ENCODE assay signal across 24 mouse cellular contexts in genomic region chr8:91151531-91151930, GRCm38 (mm10). TPM values are rescaled to one million over a fixed set of nuclear protein-coding genes. Genes with fewer than 3 reads are reported as not detected.
DNase-seq lines count a peak whose midpoint lies in the region; ATAC-seq lines count a peak whose summit lies in the region.
"Had no signal": no experiment of that assay in that cellular context is flagged by ENCODE, and none has a peak within 500 bp of the region (broad histone marks: within the 10 kb centered on the region; RNA-seq: fewer than 3 reads in every experiment).

No protein-coding gene starts in this region.

- WGBS in midbrain, embryonic 16.5 days: 89% methylated on average over 7 of the region's 7 CpGs

- no peaks in the 10 kb centered on the region for H3K36me3 ChIP-seq in midbrain, embryonic 16.5 days (ENCODE audit: control insufficient read depth, insufficient read depth, low read length)
- H3K36me3 ChIP-seq: G1E had no signal

- no peaks in the 10 kb centered on the region for H3K27me3 ChIP-seq in midbrain, embryonic 16.5 days (ENCODE audit: control insufficient read depth, insufficient read depth, low read depth, low read length)
- H3K27me3 ChIP-seq: CH12.LX, Patski had no signal

- DNase-seq in ES-CJ7 (ENCODE audit: low read depth, low spot score) (peak; percentile 51), R1 (ENCODE audit: low read depth, low spot score) (peak; percentile 54), ZHBTc4 (ENCODE audit: low read depth, low spot score) (peak; percentile 50)
- no peak for DNase-seq in urinary bladder, adult 2 months (ENCODE audit: low spot score)
- no peak for DNase-seq in adrenal gland, adult 8-10 months
- DNase-seq: adrenal gland, adult 2 months; adrenal gland, postnatal 10 days; adrenal gland, postnatal 14 days; adrenal gland, postnatal 25 days; adrenal gland, postnatal 36 days; B cell, adult 2 months; cerebellum, adult 11 months; cerebellum, adult 11-12 months; cerebellum, adult 18-20 months; cerebellum, adult 2 months; cerebellum, adult 8-10 months; cerebellum, adult 9-10 months; cerebellum, adult 9-11 months had no signal

- no peak overlapping the region for H3K9ac ChIP-seq in midbrain, embryonic 16.5 days (ENCODE audit: low read depth, low read length)

- H3K4me1 ChIP-seq in midbrain, embryonic 16.5 days (ENCODE audit: control insufficient read depth, insufficient read depth, low read length): no peaks in the 10 kb centered on the region

- no peaks in the 10 kb centered on the region for H3K9me3 ChIP-seq in midbrain, embryonic 16.5 days (replicated peaks; ENCODE audit: control insufficient read depth, low read length, poor library complexity, severe bottlenecking)

- no peak overlapping the region for H3K27ac ChIP-seq in midbrain, embryonic 16.5 days (ENCODE audit: low read length)

- H3K4me3 ChIP-seq in midbrain, embryonic 16.5 days (ENCODE audit: low read depth, low read length): no peak overlapping the region

- no peak for ATAC-seq in midbrain, embryonic 16.5 days
- ATAC-seq: activated CD4-positive, CD25-positive, alpha-beta regulatory T cell, adult 4 months; CD4-positive, CD25-positive, alpha-beta regulatory T cell, adult 4 months; Patski had no signal

- no peak overlapping the region for H3K4me2 ChIP-seq in midbrain, embryonic 16.5 days (ENCODE audit: low read length)

RNA-seq across cellular contexts. Expression of gene Aktip, which starts 48.2 kb away (rescaled TPM):
- polyA plus RNA-seq in urinary bladder, adult 2 months (2012; rRNA removed): 79.8 and 88.9 TPM in 2 replicates
- polyA plus RNA-seq in midbrain, embryonic 16.5 days (2015; fragmentation: Nextera tagmentation; extraction: Ambion mirVana): 141 TPM in 2 replicates
- 10 to 100 TPM; 43.1 to 58.7 (median 48.4) TPM for total RNA-seq in adrenal gland, adult 8-10 months (2022)

Comparison
In these comparisons a context has a peak if more than half of its experiments do, and no peak if none do; other contexts are left out.
1. DNase-seq: peak in ES-CJ7 (single experiment), R1 (single experiment) and ZHBTc4 (single experiment); none in urinary bladder, adult 2 months (single experiment) and adrenal gland, adult 8-10 months (single experiment).